Mouse (Mus musculus) cerebellum, adult 18-20 months (tissue): ENCODE results near the gene Rps6kb1.
A peak's percentile ranks its signal among the peaks of the same experiment; 100 is the strongest.

ENCODE experiments used
- DNase-seq, 2 experiments: peaks; one replicate each; pipeline ENCODE4 v3.0.0; 2021

Rps6kb1 gene

GRCm38 (mm10) chr11:86580319-86581113, 35.9 kb upstream of the Rps6kb1 start:
- no peak for DNase-seq

- no peak for DNase-seq
These were observed 35.2 kb upstream of the Rps6kb1 start for GRCm38 (mm10) chr11:86579731-86580318.

- DNase-seq: no peak
These were observed 34.5 kb upstream of the Rps6kb1 start for GRCm38 (mm10) chr11:86578809-86579730.

GRCm38 (mm10) chr11:86578106-86578808, 33.7 kb upstream of the Rps6kb1 start:
- no peak for DNase-seq

- DNase-seq: no peak
These were observed 32.6 kb upstream of the Rps6kb1 start for GRCm38 (mm10) chr11:86577231-86577630.

- DNase-seq: no peak
These were observed 31.2 kb upstream of the Rps6kb1 start for GRCm38 (mm10) chr11:86575632-86576378.

GRCm38 (mm10) chr11:86574408-86574807, 29.8 kb upstream of the Rps6kb1 start:
- no peak for DNase-seq

GRCm38 (mm10) chr11:86573646-86574231, 29.1 kb upstream of the Rps6kb1 start:
- no peak for DNase-seq

- no peak for DNase-seq
These were observed 28.0 kb upstream of the Rps6kb1 start for GRCm38 (mm10) chr11:86572623-86573022.

- DNase-seq: no peak
These were observed 27.3 kb upstream of the Rps6kb1 start for GRCm38 (mm10) chr11:86571871-86572270.

GRCm38 (mm10) chr11:86571047-86571855, 26.6 kb upstream of the Rps6kb1 start:
- peak in 1 of 2 experiments; percentile 9 for DNase-seq

GRCm38 (mm10) chr11:86570261-86570746, 25.7 kb upstream of the Rps6kb1 start:
- no peak for DNase-seq

- DNase-seq: no peak
These were observed 23.8 kb upstream of the Rps6kb1 start for GRCm38 (mm10) chr11:86568425-86568824.

GRCm38 (mm10) chr11:86558258-86558657, 13.7 kb upstream of the Rps6kb1 start:
- no peak for DNase-seq

GRCm38 (mm10) chr11:86553525-86553924, 8.9 kb upstream of the Rps6kb1 start:
- no peak for DNase-seq

- DNase-seq: no peak
These were observed 2.8 kb upstream of the Rps6kb1 start for GRCm38 (mm10) chr11:86547412-86547811.

- no peak for DNase-seq
These were observed 951 bp upstream of the Rps6kb1 start for GRCm38 (mm10) chr11:86545556-86545955.

GRCm38 (mm10) chr11:86543960-86544638, 506 bp downstream of the Rps6kb1 start:
- DNase-seq: peak in 1 of 2 experiments; percentile 62

- DNase-seq: no peak
These were observed 1.8 kb downstream of the Rps6kb1 start for GRCm38 (mm10) chr11:86542851-86543250.

- DNase-seq: no peak
These were observed 4.1 kb downstream of the Rps6kb1 start for GRCm38 (mm10) chr11:86540476-86540845.
